Mouse (Mus musculus) midbrain, postnatal 0 days (tissue): Measurements from ENCODE around the gene Thra. TPM values are rescaled to one million over a fixed set of nuclear protein-coding genes. Genes with fewer than 3 reads are reported as not detected.

ENCODE experiments used
- ATAC-seq: fragments of 200-750 bp; cut with Nextera tagmentation; 2 replicates; pipeline ENCODE4 v1.8.0; 2017; ENCODE audit warnings: moderate number of reproducible peaks, mild to moderate bottlenecking, moderate TSS enrichment, moderate library complexity; ENCODE audit not compliant: low FRiP score
- DNase-seq: peaks from one replicate; pipeline ENCODE4 v3.0.0-alpha.2; 2015; ENCODE audit warnings: low spot score
- H3K27ac ChIP-seq: fragments of 300-500 bp; sonication (generic); 2 replicates; pipeline ENCODE4 v1.5.1; 2014; ENCODE audit warnings: low read depth, mild to moderate bottlenecking, low read length, mixed read lengths
- H3K27me3 ChIP-seq: fragments of 300-500 bp; sonication (generic); 2 replicates; pipeline ENCODE4 v1.6.1; 2014; ENCODE audit warnings: low read length, control low read depth, mixed read lengths; ENCODE audit not compliant: insufficient read depth
- H3K36me3 ChIP-seq: fragments of 300-500 bp; sonication (generic); 2 replicates; pipeline ENCODE4 v1.6.1; 2014; ENCODE audit warnings: low read length, control low read depth, mixed read lengths; ENCODE audit not compliant: insufficient read depth
- H3K4me1 ChIP-seq: fragments of 300-500 bp; sonication (generic); 2 replicates; pipeline ENCODE4 v1.6.1; 2014; ENCODE audit warnings: mild to moderate bottlenecking, control low read depth, antibody characterized with exemption, low read length, mixed read lengths; ENCODE audit not compliant: insufficient read depth
- H3K4me2 ChIP-seq: fragments of 300-500 bp; sonication (generic); 2 replicates; pipeline ENCODE4 v1.6.1; 2014; ENCODE audit warnings: low read depth, mild to moderate bottlenecking, low read length, mixed read lengths; ENCODE audit not compliant: poor library complexity, severe bottlenecking
- H3K4me3 ChIP-seq: fragments of 300-500 bp; sonication (generic); 2 replicates; pipeline ENCODE4 v1.5.1; 2014; ENCODE audit warnings: low read depth, mild to moderate bottlenecking, low read length, moderate library complexity
- H3K9ac ChIP-seq: fragments of 300-500 bp; sonication (generic); replicated peaks from 2 replicates; pipeline ENCODE4 v1.6.1; 2014; ENCODE audit warnings: mild to moderate bottlenecking, low read length, moderate library complexity, mixed read lengths; ENCODE audit not compliant: poor library complexity, severe bottlenecking
- H3K9me3 ChIP-seq: fragments of 300-500 bp; sonication (generic); 2 replicates; pipeline ENCODE4 v1.6.1; 2016; ENCODE audit warnings: low read length, control low read depth
- CTCF ChIP-seq: IDR thresholded peaks from 2 replicates; pipeline ENCODE4 v1.5.1; 2016; ENCODE audit warnings: antibody characterized with exemption, mild to moderate bottlenecking
- WGBS: fragments of 180-500 bp; shearing (Covaris S2); extraction: QIAGEN DNeasy Blood & Tissue Kit; methylation state at CpG from one replicate; pipeline ENCODE4 v1.1.7; 2014; 5-methylcytosine and 5-hydroxymethylcytosine counted together
- polyA plus RNA-seq: library from polyadenylated mRNA; unstranded; fragments of >200 nt; fragmentation: Nextera tagmentation; extraction: Ambion mirVana; gene quantifications from 2 replicates; pipeline ENCODE4 v1.2.1, GENCODE M21; 2015
- total RNA-seq: library from RNA; depleted of rRNA; stranded (reverse); fragments of >200 nt; gene quantifications from 2 replicates; pipeline ENCODE4 v1.2.3, GENCODE M21; 2014

Thra gene
- total and polyA plus RNA-seq, 2 experiments from 2014 or later, result 182 to 843 TPM

DNA sequence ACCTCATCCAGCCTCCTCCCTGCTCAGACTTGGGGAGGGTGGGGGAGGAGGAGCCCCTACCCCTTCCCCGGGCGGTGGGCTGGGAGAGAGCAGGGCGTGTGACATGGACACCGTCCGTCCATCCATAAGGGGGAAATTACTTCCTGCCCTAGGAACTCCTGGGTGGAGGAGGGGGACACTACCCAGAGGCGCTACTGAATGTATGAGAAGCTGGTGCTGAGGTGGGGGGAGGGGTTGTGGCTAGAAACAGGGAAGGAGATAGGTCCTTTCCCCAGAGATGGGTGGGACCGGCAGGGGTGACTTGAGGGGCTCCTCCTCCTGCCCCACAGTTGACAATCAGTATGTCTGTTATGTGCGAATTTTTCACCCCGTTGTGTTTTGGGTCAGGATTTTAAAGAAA is 26.8 kb downstream of the Thra start:
- no peaks in the 10 kb centered on the region for H3K27me3 ChIP-seq

DNA sequence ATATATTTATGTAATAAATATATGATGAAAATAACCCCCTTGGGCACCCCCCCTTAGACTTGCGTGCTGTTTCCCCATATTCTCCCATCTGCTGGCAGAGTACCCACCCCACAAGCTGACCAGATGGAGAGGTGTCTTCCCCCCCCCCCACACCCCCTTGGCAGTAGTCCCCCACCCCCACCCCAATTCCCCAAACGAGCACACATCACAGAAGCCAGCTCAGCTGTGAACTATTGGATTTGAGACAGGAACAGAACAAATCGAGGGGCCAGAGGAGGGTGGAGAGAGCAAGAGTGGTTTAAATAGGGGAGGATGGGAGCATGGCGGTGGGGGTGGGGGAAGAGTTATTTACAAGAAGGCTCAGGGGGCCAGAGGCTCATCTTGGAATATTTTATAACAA is 27.3 kb downstream of the Thra start:
- no peak overlapping the region for H3K4me2 ChIP-seq
- H3K36me3 ChIP-seq, result peaks cover 67% of the 10 kb centered on the region

More for the DNA sequence above, 26.8 kb downstream of the Thra start:
- ATAC-seq (0 out of 2 replicates have a peak, but pooled peaks have one; percentile 8), DNase-seq (peak; percentile 73)
- Histone ChIP-seq H3K4me2 (no peak overlapping the region), H3K36me3 (peaks cover 69% of the 10 kb centered on the region), H3K4me1 (peaks cover 13% of the 10 kb centered on the region; the same call in 1 of the 2 replicates), H3K9me3 (no peaks in the 10 kb centered on the region), H3K27ac (no peak overlapping the region; the same call in 1 of the 2 replicates), H3K4me3 (no peak overlapping the region), H3K9ac (no peak overlapping the region; the same call in 1 of the 2 replicates)
- WGBS, result 30% methylated on average over 9 of the region's 9 CpGs
- no peak for TF ChIP-seq CTCF

DNA sequence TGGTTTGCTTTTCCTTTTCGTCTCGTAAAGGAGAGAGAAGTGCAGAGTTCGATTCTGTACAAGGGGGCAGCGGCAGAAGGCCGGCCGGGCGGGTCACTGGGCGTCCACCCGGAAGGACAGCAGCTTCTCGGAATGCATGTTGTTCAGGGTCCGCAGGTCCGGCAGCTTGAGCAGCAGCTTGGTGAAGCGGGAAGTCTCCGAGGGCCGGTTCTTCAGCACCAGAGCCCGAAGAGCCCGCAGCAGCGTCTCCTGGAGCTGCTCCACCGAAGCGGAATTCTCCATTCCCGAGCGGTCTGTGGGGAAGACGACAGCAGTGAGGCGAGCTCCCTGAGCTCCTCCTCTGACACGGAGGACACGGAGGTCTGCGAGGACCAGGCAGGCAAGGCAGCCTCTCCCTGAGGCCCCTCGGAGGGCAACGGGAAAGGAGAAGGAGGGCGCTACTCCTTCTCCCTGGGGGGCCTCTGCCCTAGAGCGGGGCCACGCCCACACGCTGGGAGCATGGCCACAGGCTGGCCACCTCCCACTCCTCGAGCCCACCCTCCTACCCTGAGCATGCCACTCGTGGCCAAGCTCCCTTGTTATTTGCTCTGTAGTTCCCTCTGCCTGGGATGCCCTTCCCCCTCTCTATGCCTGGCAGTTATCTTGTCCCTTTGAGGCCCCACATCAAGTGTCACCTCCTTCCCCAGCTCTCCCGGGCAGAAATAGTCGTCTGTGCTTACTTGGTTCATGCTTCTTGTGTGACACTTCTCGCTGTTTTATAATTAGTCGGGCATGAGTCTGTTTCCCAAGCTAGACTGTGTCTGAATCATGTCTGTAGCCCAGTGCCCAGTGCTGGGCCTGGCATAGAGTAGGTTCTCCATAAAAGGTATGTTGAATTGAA is 27.9 kb downstream of the Thra start:
- Histone ChIP-seq H3K36me3 (peaks cover 61% of the 10 kb centered on the region), H3K9me3 (no peaks in the 10 kb centered on the region), H3K4me1 (peaks cover 17% of the 10 kb centered on the region; the same call in 1 of the 2 replicates), H3K9ac (no peak overlapping the region), H3K27me3 (no peaks in the 10 kb centered on the region), H3K27ac (peak overlapping the region; percentile 48; the same call in 1 of the 2 replicates), H3K4me2 (no peak overlapping the region), H3K4me3 (no peak overlapping the region)
- TF ChIP-seq CTCF, result no peak
- WGBS, result 32% methylated on average over 39 of the region's 39 CpGs
- ATAC-seq (no peak), DNase-seq (no peak)

More for the DNA sequence above, 27.3 kb downstream of the Thra start:
- no peak for DNase-seq
- no peak for ATAC-seq
- Histone ChIP-seq H3K27me3 (no peaks in the 10 kb centered on the region), H3K27ac (peak overlapping the region; percentile 48; the same call in 1 of the 2 replicates), H3K4me3 (no peak overlapping the region), H3K9ac (no peak overlapping the region), H3K4me1 (peaks cover 14% of the 10 kb centered on the region; the same call in 1 of the 2 replicates), H3K9me3 (no peaks in the 10 kb centered on the region)
- TF ChIP-seq CTCF, result no peak
- WGBS, result 10% methylated on average over 4 of the region's 4 CpGs

DNA sequence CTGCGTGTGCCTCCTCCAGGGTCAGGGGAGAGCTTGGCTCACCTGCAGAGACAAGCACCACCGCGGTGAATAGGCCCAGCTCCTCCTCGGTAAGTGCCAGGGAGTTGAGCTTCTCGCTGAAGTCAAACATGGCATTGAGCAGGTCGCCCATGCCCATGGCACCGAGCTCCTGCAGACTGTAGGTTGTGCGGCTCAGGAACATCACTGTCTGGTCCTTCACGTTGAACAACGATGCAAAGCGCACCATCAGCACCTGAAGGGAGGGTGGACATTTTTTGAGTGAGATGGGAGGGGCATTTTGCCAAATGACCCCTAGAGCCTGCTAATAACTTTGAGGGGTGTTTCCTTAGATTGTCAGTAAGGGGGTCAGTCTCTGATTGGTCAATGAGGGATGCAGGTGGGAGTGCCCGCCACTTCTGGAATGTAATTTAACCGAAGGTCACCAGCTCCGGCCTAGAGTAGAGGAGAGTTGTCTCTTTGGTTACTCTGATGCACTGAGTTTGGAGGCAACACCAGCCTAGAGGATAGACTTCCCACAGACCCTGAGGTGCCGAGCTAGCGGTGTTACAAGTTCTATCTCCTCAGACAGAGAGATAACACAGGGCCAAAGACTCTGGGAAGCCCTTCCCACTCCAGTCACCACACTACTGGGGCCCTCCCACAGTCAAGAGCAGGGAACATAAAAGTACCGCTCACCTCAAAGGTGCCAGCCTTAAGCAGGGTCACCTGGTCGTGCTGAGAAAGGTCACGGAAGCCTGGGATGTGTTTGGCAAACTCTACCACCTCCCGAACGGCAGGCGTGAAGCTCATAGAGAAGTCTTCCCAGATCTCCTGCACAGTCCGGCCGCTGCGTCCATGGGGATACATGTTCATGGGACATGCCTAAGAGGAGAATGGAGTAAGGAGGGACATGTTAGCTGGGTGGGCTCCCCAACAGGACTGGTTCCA is 28.8 kb downstream of the Thra start:
- H3K4me1 ChIP-seq, result peaks cover 20% of the 10 kb centered on the region; the same call in 1 of the 2 replicates
- ATAC-seq, result no peak
- H3K9me3 ChIP-seq, result no peaks in the 10 kb centered on the region
- H3K27me3 ChIP-seq, result no peaks in the 10 kb centered on the region
- no peak overlapping the region for H3K9ac ChIP-seq
- no peak overlapping the region for H3K4me3 ChIP-seq
- 89% methylated on average over 25 of the region's 25 CpGs for WGBS
- no peak for DNase-seq
- no peak overlapping the region for H3K4me2 ChIP-seq
- TF ChIP-seq CTCF, result no peak
- H3K27ac ChIP-seq, result no peak overlapping the region
- H3K36me3 ChIP-seq, result peaks cover 52% of the 10 kb centered on the region

DNA sequence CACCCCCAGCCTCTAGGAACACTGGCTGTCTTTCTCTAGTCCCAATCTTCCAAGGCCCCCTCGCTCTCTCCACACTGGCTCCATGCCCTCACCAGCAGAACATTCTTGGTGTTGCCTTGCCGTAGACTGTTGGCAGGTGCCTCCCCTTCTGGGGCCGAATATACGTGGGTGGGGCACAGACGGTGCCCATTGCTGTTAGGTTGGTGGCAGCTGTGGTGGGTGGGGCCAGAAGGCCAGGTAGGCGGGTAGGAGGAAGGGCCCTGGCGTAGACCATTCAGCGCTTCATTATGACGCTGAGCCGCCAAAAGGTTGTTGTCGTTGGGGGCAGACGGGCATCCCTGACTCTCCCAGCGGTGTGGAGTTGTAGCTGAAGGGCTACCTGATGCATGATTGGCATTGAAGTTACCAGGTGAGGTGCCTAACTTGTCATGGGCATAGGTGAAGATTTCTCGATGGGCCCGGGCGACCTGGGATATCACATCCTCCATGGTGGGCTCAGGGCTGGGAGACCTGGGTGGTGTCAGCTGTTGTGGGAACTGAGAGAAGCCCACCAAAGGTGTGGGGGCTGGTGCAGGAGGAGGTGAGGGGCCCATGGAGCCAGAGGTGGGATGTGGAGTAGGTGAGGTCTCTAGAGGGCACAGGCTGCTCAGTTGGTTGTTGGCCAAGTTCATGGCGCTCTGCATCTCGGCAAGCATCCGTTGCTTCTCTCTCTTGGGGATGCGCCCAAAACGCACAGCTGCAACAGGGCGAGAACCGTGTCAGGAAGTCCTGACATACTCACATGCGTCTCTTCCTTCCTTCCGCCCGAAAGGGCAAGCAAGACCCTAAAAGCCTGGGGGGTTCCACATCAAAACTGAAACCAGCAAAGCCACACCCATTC is 29.9 kb downstream of the Thra start:
- Histone ChIP-seq H3K27me3 (no peaks in the 10 kb centered on the region), H3K27ac (no peak overlapping the region), H3K4me3 (no peak overlapping the region), H3K9me3 (no peaks in the 10 kb centered on the region), H3K36me3 (peaks cover 42% of the 10 kb centered on the region), H3K9ac (no peak overlapping the region), H3K4me2 (no peak overlapping the region), H3K4me1 (peaks cover 20% of the 10 kb centered on the region; the same call in 1 of the 2 replicates)
- no peak for TF ChIP-seq CTCF
- 94% methylated on average over 26 of the region's 26 CpGs for WGBS
- ATAC-seq (no peak), DNase-seq (no peak)
